Mouse (Mus musculus) heart, postnatal 0 days (tissue): ENCODE measurements around the gene Npas3.

Experiments used
- CTCF ChIP-seq: IDR thresholded peaks from 2 replicates; pipeline ENCODE4 v1.5.1; 2016; ENCODE audit warnings: antibody characterized with exemption, control low read depth, low read depth
- EP300 ChIP-seq: IDR thresholded peaks from 2 replicates; pipeline ENCODE4 v1.6.1; 2016; ENCODE audit warnings: antibody characterized with exemption, low read depth

- TF ChIP-seq CTCF (no peak), EP300 (no peak)
Measured at GRCm38 (mm10) chr12:53882863-53883262, 634.4 kb downstream of the Npas3 start.
